Comparison of ENCODE assay signal across 13 mouse cellular contexts in the genomic region with DNA sequence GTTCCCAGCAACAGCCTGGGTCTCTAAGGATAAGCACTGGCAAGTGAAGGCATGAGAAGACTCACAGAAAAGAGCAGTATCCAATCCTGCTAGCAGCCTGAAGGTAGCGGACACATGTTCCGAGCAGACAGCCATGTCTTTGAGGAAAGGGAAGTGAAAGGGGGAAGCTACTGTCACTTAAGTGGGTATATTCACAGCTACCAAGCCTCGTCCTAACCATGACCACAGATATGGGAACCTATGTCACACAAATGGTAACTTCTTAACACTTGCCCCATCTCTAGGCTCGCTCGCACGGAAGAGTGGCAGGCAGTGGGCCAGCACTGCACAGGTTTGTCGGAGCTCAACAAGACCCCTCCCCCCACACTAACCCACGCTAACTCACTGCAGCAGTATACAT.
DNase-seq lines count a peak whose midpoint lies in the region; ATAC-seq and TF ChIP-seq lines count a peak whose summit lies in the region.
"Had no signal": no experiment of that assay in that cellular context is flagged by ENCODE, and none has a peak within 500 bp of the region (broad histone marks: within the 10 kb centered on the region; RNA-seq: fewer than 3 reads in every experiment).

No protein-coding gene starts in this region.

- H3K27ac ChIP-seq in heart, embryonic 12.5 days (ENCODE audit: poor library complexity, severe bottlenecking) = no peak overlapping the region
- peak overlapping the region; percentile 60; the same call in 1 of the 2 replicates for H3K27ac ChIP-seq in cortical plate, adult 2 months (ENCODE audit: insufficient read depth, low read length)
- no peak overlapping the region for H3K27ac ChIP-seq in hindbrain, embryonic 12.5 days
- H3K27ac ChIP-seq: intestine, embryonic 15.5 days had no signal

- no peaks in the 10 kb centered on the region for H3K36me3 ChIP-seq in heart, embryonic 12.5 days
- H3K36me3 ChIP-seq in hindbrain, embryonic 12.5 days = peaks cover 28% of the 10 kb centered on the region
- H3K36me3 ChIP-seq: intestine, embryonic 15.5 days had no signal

- H3K4me3 ChIP-seq in heart, embryonic 12.5 days = no peak overlapping the region
- H3K4me3 ChIP-seq in cortical plate, adult 2 months (ENCODE audit: insufficient read depth, low read length) = no peak overlapping the region
- H3K4me3 ChIP-seq in hindbrain, embryonic 12.5 days = no peak overlapping the region
- H3K4me3 ChIP-seq: intestine, embryonic 15.5 days had no signal

- H3K4me2 ChIP-seq in heart, embryonic 12.5 days = no peak overlapping the region
- no peak overlapping the region for H3K4me2 ChIP-seq in hindbrain, embryonic 12.5 days (replicated peaks)
- H3K4me2 ChIP-seq: intestine, embryonic 15.5 days; lung, embryonic 14.5 days had no signal

- H3K9ac ChIP-seq in heart, embryonic 12.5 days = no peak overlapping the region
- no peak overlapping the region for H3K9ac ChIP-seq in hindbrain, embryonic 12.5 days
- H3K9ac ChIP-seq: intestine, embryonic 15.5 days; lung, embryonic 14.5 days had no signal

- 0 out of 2 replicates have a peak, but pooled peaks cover 5% of the 10 kb centered on the region for H3K27me3 ChIP-seq in heart, embryonic 12.5 days (replicated peaks)
- no peaks in the 10 kb centered on the region for H3K27me3 ChIP-seq in hindbrain, embryonic 12.5 days
- H3K27me3 ChIP-seq: intestine, embryonic 15.5 days had no signal

- no peak for TF ChIP-seq POLR2A in cortical plate, adult 2 months (IDR thresholded peaks at IDR 0.05; ENCODE audit: extremely low read depth, insufficient read depth, low read length)

- WGBS in heart, embryonic 12.5 days = 84% methylated on average over 8 of the region's 8 CpGs
- WGBS in hindbrain, embryonic 12.5 days = 95% methylated on average over 8 of the region's 8 CpGs

- H3K4me1 ChIP-seq in heart, embryonic 12.5 days (replicated peaks) = no peaks in the 10 kb centered on the region
- H3K4me1 ChIP-seq in cortical plate, adult 2 months (ENCODE audit: control insufficient read depth, insufficient read depth, low read length) = no peaks in the 10 kb centered on the region
- no peaks in the 10 kb centered on the region for H3K4me1 ChIP-seq in hindbrain, embryonic 12.5 days
- H3K4me1 ChIP-seq: intestine, embryonic 15.5 days had no signal

- no peak for ATAC-seq in heart, embryonic 12.5 days (ENCODE audit: insufficient number of reproducible peaks, low FRiP score)
- no peak for ATAC-seq in hindbrain, embryonic 12.5 days (ENCODE audit: low FRiP score)
- ATAC-seq: forebrain, embryonic 14.5 days; intestine, embryonic 15.5 days; midbrain, embryonic 16.5 days had no signal

- no peaks in the 10 kb centered on the region for H3K9me3 ChIP-seq in heart, embryonic 12.5 days (replicated peaks)
- H3K9me3 ChIP-seq in hindbrain, embryonic 12.5 days (replicated peaks) = no peaks in the 10 kb centered on the region
- H3K9me3 ChIP-seq: intestine, embryonic 15.5 days had no signal

- peak; percentile 6 to 36 for DNase-seq in heart, adult 9 months (ENCODE audit: low spot score in 2 of 2)
- peak; percentile 64 to 68 for DNase-seq in B cell, adult 2 months
- peak; percentile 3 to 64 for DNase-seq in natural killer cell, adult 2 months (ENCODE audit: low spot score in 2 of 2)
- no peak for DNase-seq in cerebellum, postnatal 4 days (ENCODE audit: low spot score in 2 of 2)
- DNase-seq in cerebellum, adult 18-20 months = no peak
- DNase-seq: thymus, adult 2 months had no signal

- TF ChIP-seq CTCF in cortical plate, adult 2 months (IDR thresholded peaks at IDR 0.05; ENCODE audit: extremely low read depth, insufficient read depth, low read length) = no peak

Comparison
In these comparisons a context has a peak if more than half of its experiments do, and no peak if none do; other contexts are left out.
1. DNase-seq: peak in heart, adult 9 months (2 of 2), B cell, adult 2 months (2 of 2) and natural killer cell, adult 2 months (2 of 2); none in cerebellum, postnatal 4 days (0 of 2) and cerebellum, adult 18-20 months (0 of 2).